Mouse (Mus musculus) skeletal muscle tissue, postnatal 0 days (tissue): ENCODE data around the gene Tbc1d2. TPM values are rescaled to one million over a fixed set of nuclear protein-coding genes. Genes with fewer than 3 reads are reported as not detected.

ENCODE experiments used
- polyA plus RNA-seq: library from polyadenylated mRNA; unstranded; fragments of >200 nt; fragmentation: Nextera tagmentation; extraction: Ambion mirVana; gene quantifications from 2 replicates; pipeline ENCODE4 v1.2.1, GENCODE M21; 2015

Tbc1d2 gene
- 0.96 and 1.1 TPM in 2 replicates for polyA plus RNA-seq

DNA sequence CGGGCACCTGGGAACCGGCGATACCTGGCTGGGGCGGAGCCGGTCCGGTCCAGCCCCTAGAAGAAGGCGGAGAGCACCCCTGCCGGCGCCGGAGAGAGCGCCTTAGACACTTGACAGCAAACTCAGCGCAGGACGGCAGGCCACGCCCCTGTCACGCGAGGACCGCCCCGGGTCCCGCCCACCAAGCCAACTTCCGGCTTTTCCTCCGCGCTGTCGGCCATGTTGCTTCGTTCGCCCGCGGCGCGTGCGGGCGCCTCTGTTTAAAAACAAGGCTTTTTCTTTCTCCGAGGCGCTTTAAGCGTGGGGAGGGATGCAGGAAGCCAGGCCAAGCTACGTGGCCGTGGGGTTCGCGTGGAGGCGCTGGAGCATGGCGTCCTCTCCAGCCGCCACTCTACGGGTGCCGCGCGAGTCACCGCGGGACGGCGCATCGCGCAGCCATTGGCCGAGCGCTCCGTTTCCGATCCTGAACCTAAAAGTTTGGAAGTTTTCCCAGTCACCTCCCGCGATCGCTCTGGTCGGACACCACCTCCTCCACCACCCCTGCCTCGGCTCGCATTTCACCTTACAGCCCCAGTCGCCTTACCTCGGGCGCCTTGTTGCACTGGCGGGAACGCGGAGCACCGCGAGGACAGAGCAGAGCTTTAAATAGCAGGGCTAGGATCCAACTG lies at the start of gene Tbc1d2:
Gene Tbc1d2 (minus strand): TSS at position 124 of the 668 bp plus-strand sequence.

GRCm38 (mm10) chr4:46601844-46602423 lies 48.1 kb downstream of the Tbc1d2 start, which contains the start of gene Coro2a:
Coro2a (minus strand) TSS chr4:46602202.

Other genes with a start within 250 kb of the Tbc1d2 start
- gene Hemgn, start 236.7 kb downstream of the Tbc1d2 start, polyA plus RNA-seq, result 0.15 and 0.17 TPM in 2 replicates
- gene Anp32b, start 199.3 kb downstream of the Tbc1d2 start, polyA plus RNA-seq, result 84.4 and 100 TPM in 2 replicates
- 33.1 and 45.6 TPM in 2 replicates for gene Nans, start 161.0 kb downstream of the Tbc1d2 start, polyA plus RNA-seq
- gene Trim14, start 114.1 kb downstream of the Tbc1d2 start, polyA plus RNA-seq, result 2.5 and 5.1 TPM in 2 replicates
- gene Coro2a, start 48.0 kb downstream of the Tbc1d2 start, polyA plus RNA-seq, result 0.22 and 0.39 TPM in 2 replicates